Mouse (Mus musculus): ENCODE measurements around the gene Rpl9-ps6.
"Not testable (repeated sequence)": the region's sequence is repeated elsewhere in the genome, so short reads cannot be mapped to it uniquely, and the experiment has no call there.

Gene Rpl9-ps6

DNA sequence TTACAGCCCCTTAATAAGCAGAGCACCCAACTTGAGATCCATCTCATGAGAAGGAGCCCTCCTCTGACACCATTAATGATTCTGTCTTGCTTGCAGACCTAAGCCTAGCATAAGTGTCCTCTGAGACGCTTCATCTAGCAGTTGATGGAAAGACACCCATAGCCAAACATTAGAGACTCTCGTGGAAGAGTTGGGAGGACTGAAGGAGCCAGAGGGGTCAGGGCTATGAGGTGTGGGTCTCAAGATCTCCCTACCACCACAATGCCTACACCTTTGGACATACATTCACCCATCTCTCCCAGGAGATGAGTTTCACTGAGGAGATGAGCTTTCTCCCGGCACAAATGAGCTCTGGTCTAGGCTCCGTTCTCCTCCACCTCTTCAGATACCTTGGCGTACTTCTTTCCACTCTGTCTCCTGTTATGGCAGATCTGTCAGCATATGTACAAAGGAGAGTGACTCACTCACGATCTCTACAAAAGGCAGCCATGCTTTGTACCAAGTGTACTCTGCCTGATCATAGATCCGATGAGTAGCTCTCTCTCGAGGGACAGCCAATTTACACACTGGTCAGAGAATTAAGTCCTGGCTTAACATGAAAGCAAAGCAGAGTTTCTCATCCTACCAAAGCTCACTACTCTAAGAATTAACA lies 14.5 kb upstream of the Rpl9-ps6 start:
- no peak for DNase-seq (ENCODE audit: extremely low spot score)

- DNase-seq (ENCODE audit: extremely low spot score), result no peak
Measured at GRCm38 (mm10) chr19:32480255-32480654, 13.9 kb upstream of the Rpl9-ps6 start.

- DNase-seq (ENCODE audit: extremely low spot score), result no peak
Measured at GRCm38 (mm10) chr19:32476712-32477052, 10.3 kb upstream of the Rpl9-ps6 start.

DNA sequence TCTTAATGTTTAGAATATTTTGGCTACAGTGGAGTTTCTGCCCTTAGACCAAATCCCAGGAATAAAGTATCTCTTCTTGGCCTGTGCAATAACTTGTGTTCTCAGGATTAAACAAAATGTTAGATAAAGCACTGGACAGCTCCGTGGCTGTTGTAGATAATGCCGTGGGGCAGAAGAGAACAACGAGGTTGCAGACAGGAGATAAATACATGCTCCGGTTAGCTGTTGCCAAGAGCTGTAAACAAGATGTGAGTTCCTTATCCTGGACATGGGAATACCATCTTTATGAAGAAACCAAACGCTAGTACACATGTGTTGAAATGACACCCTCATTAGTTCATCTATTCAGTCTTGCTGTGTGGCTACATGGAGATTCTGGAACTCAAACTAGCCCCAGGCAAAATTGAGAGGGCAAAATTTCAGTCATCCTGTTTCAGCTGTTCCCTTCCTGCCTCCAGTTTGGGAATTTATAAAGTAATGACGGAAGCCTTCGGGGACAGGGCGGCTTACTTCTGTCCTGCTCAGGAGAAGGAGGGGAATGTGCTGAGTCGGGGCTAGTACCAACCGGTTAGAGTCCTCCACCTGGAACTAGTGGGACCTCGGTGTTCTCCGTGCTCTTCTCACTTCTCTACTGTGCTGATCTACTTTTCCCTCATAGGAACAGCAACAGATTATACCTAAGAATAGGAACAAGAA lies 9.8 kb upstream of the Rpl9-ps6 start:
- DNase-seq (ENCODE audit: extremely low spot score), result no peak

- no peak for DNase-seq (ENCODE audit: extremely low spot score)
Measured at GRCm38 (mm10) chr19:32470570-32471263, 4.3 kb upstream of the Rpl9-ps6 start.

GRCm38 (mm10) chr19:32470059-32470497 lies 3.7 kb upstream of the Rpl9-ps6 start:
- DNase-seq (ENCODE audit: extremely low spot score), result peak; percentile 47

DNA sequence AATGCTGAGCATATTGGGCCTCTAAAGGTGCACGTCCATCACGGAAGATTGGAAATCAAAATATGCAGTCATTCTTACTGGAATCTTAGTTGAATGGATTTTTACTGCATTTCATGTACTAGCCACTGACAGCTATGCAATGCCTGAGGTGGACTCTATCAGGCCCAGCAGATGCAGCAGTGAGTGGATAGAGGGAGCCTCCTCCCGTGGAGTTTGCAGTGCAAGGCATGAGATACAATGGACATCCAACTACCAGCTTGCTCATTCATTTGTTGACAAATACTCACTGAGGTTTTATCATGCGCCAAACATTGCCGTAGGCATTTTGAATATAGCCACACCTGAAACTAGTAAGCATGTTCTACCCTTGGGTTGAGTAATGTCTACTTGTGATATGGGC lies 947 bp upstream of the Rpl9-ps6 start:
- DNase-seq (ENCODE audit: extremely low spot score), result no peak

GRCm38 (mm10) chr19:32465228-32465627 lies 1.1 kb downstream of the Rpl9-ps6 start:
- DNase-seq (ENCODE audit: extremely low spot score), result no peak

GRCm38 (mm10) chr19:32463037-32463436 lies 3.3 kb downstream of the Rpl9-ps6 start:
- DNase-seq (ENCODE audit: extremely low spot score), result no peak

DNA sequence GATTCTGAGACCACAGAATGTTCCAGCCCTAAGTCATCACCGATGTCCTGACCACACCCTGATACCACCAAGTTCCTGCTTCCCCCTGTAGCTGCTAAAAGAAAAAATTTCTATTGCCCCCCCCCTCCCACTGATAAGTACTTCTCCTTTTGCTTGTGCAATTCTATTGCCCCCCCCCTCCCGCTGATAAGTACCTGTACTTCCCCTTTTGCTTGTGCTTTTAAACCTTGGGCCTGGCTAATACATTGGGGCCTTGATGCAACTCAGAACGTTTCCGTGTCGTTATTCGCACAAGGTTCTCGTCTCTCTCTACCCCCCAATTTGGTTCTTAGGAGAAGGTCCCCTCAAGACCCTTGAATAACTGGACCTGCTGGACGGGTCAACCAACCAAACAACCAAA lies 8.7 kb downstream of the Rpl9-ps6 start:
- not testable (repeated sequence) for DNase-seq (ENCODE audit: extremely low spot score)

DNA sequence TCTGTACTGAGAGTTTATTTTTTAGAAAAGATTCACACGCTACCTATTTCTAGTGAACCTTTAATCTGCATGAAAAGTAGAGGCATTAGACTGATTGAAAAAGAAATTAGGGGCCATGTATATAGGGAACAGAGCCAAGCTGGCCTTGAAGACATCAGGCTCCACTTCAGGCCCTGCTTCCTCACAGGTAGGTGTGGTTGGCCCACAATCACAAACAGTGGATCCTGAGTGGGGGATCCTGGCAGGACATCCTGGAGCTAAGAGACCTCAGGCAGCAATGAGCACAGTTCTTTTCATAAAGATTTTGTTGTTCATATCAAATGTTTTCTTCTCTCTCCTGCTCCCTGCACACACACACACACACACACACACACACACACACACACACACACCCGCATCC lies 9.6 kb downstream of the Rpl9-ps6 start:
- DNase-seq (ENCODE audit: extremely low spot score), result no peak

- DNase-seq (ENCODE audit: extremely low spot score), result no peak
Measured at GRCm38 (mm10) chr19:32452231-32452630, 14.1 kb downstream of the Rpl9-ps6 start.

GRCm38 (mm10) chr19:32448931-32449330 lies 17.4 kb downstream of the Rpl9-ps6 start:
- no peak for DNase-seq (ENCODE audit: extremely low spot score)

DNA sequence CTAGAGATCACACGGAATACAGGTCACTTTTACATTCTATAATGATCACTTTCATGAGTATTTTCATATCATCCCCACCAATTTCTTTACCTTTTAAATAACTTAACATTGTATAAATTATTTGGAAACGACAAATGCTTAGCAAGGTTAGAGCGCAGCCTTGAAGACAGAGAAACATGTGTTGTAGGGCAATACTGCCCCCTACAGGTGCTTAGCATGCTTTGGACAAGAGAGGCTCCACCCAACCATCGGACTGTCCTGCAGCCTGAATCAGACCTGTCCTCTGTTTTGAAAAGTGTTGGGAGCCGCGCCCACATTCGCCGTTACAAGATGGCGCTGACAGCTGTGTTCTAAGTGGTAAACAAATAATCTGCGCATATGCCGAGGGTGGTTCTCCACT lies 24.8 kb downstream of the Rpl9-ps6 start:
- no peak for DNase-seq (ENCODE audit: extremely low spot score)

DNA sequence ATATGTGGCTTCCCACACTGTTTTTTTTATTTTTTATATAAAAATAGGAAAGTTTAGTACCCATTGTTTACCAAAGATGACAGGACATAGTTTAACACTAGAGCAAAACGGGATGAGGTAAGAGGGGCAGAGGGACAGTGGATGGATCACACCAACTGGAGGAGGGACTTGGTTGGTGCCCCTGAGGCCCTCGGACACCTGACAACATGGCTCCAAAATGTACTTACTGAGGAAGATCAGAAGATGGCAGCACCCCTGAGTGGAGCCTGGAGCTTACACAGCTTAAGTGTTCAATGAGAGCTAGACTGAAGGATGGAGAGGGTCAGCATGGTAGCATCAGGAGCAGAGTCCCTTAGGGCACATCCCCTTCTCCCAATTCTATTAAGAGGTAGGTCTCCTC lies 27.0 kb downstream of the Rpl9-ps6 start:
- DNase-seq (ENCODE audit: extremely low spot score), result no peak

- DNase-seq (ENCODE audit: extremely low spot score), result no peak
Measured at GRCm38 (mm10) chr19:32425856-32426255, 40.5 kb downstream of the Rpl9-ps6 start.

- no peak for DNase-seq (ENCODE audit: extremely low spot score)
Measured at GRCm38 (mm10) chr19:32424706-32425105, 41.7 kb downstream of the Rpl9-ps6 start.

GRCm38 (mm10) chr19:32419069-32419468 lies 47.3 kb downstream of the Rpl9-ps6 start:
- no peak for DNase-seq (ENCODE audit: extremely low spot score)

GRCm38 (mm10) chr19:32416692-32417317 lies 49.6 kb downstream of the Rpl9-ps6 start:
- no peak for DNase-seq (ENCODE audit: extremely low spot score)
